Mouse (Mus musculus): ENCODE measurements around the gene Acot3. TPM values are rescaled to one million over a fixed set of nuclear protein-coding genes. Genes with fewer than 3 reads are reported as not detected.

Acot3 gene
- polyA plus RNA-seq, 2 experiments: 2.0 to 3.7 TPM

- TF ChIP-seq CTCF (IDR thresholded peaks at IDR 0.05; ENCODE audit: low read depth) (no peak), EP300 (IDR thresholded peaks at IDR 0.05; ENCODE audit: low read depth) (no peak)
- Histone ChIP-seq H3K27me3 (ENCODE audit: control insufficient read depth, insufficient read depth, low read length) (no peaks in the 10 kb centered on the region), H3K9ac (replicated peaks) (no peak overlapping the region), H3K4me1 (replicated peaks; ENCODE audit: control insufficient read depth in 2 of 2, insufficient read depth in 2 of 2, low read length in 1 of 2) (no peaks in the 10 kb centered on the region), H3K4me2 (ENCODE audit: low read depth) (no peak overlapping the region), H3K36me3 (replicated peaks; ENCODE audit: control insufficient read depth, insufficient read depth, low read depth) (no peaks in the 10 kb centered on the region), H3K27ac (no peak overlapping the region), H3K9me3 (ENCODE audit: control insufficient read depth, low read length) (no peaks in the 10 kb centered on the region), H3K4me3 (ENCODE audit: insufficient read depth in 1 of 2, low read depth in 2 of 2, low read length in 2 of 2) (no peak overlapping the region)
- no peak for ATAC-seq (ENCODE audit: insufficient read depth)
- WGBS (ENCODE audit: insufficient replicate concordance): 18% methylated on average over 1 of the region's 1 CpGs
- DNase-seq (ENCODE audit: low read depth in 3 of 3, low spot score in 3 of 3): no peak
Observed at GRCm38 (mm10) chr12:84107692-84108091, 55.7 kb downstream of the Acot3 start.

GRCm38 (mm10) chr12:84109924-84110323 lies 58.0 kb downstream of the Acot3 start:
- no peak overlapping the region for H3K4me2 ChIP-seq (ENCODE audit: low read depth)
- no peaks in the 10 kb centered on the region for H3K36me3 ChIP-seq (replicated peaks; ENCODE audit: control insufficient read depth, insufficient read depth, low read depth)
- DNase-seq (ENCODE audit: low read depth in 3 of 3, low spot score in 3 of 3) (no peak), ATAC-seq (ENCODE audit: insufficient read depth) (no peak)
- no peak overlapping the region for H3K9ac ChIP-seq (replicated peaks)
- TF ChIP-seq EP300 (IDR thresholded peaks at IDR 0.05; ENCODE audit: low read depth) (no peak), CTCF (IDR thresholded peaks at IDR 0.05; ENCODE audit: low read depth) (no peak)
- WGBS (ENCODE audit: insufficient replicate concordance): 63% methylated on average over 1 of the region's 1 CpGs
- H3K4me3 ChIP-seq (ENCODE audit: insufficient read depth in 1 of 2, low read depth in 2 of 2, low read length in 2 of 2): no peak overlapping the region
- H3K27ac ChIP-seq: no peak overlapping the region
- H3K27me3 ChIP-seq (ENCODE audit: control insufficient read depth, insufficient read depth, low read length): no peaks in the 10 kb centered on the region
- no peaks in the 10 kb centered on the region for H3K9me3 ChIP-seq (ENCODE audit: control insufficient read depth, low read length)
- no peaks in the 10 kb centered on the region; a peak in 1 of 4 replicates for H3K4me1 ChIP-seq (replicated peaks; ENCODE audit: control insufficient read depth in 2 of 2, insufficient read depth in 2 of 2, low read length in 1 of 2)

Other genes with a start within 250 kb of the Acot3 start
- gene Numb, start 130.2 kb upstream of the Acot3 start, polyA plus RNA-seq (2012; rRNA removed): 13.1 and 14.0 TPM in 2 replicates
- gene Numb, start 130.2 kb upstream of the Acot3 start, polyA plus RNA-seq (2014; fragmentation: Nextera tagmentation; extraction: Ambion mirVana): 9.7 and 11.3 TPM in 2 replicates
- 7.8 and 8.1 TPM in 2 replicates for gene Riox1, start 101.5 kb upstream of the Acot3 start, polyA plus RNA-seq (2012; rRNA removed)
- 6.8 and 7.3 TPM in 2 replicates for gene Riox1, start 101.5 kb upstream of the Acot3 start, polyA plus RNA-seq (2014; fragmentation: Nextera tagmentation; extraction: Ambion mirVana)
- not detected in 2 replicates for gene Heatr4, start 67.3 kb upstream of the Acot3 start, polyA plus RNA-seq (2012; rRNA removed)
- gene Heatr4, start 67.3 kb upstream of the Acot3 start, polyA plus RNA-seq (2014; fragmentation: Nextera tagmentation; extraction: Ambion mirVana): not detected in 2 replicates
- gene Acot2, start 64.3 kb upstream of the Acot3 start, polyA plus RNA-seq (2012; rRNA removed): 2.7 and 2.9 TPM in 2 replicates
- 5.5 and 6.0 TPM in 2 replicates for gene Acot2, start 64.3 kb upstream of the Acot3 start, polyA plus RNA-seq (2014; fragmentation: Nextera tagmentation; extraction: Ambion mirVana)
- gene Acot1, start 42.7 kb upstream of the Acot3 start, polyA plus RNA-seq (2012; rRNA removed): 12.8 and 14.7 TPM in 2 replicates
- gene Acot1, start 42.7 kb upstream of the Acot3 start, polyA plus RNA-seq (2014; fragmentation: Nextera tagmentation; extraction: Ambion mirVana): 28.3 and 35.7 TPM in 2 replicates
- 4.8 and 5.0 TPM in 2 replicates for gene Acot4, start 13.8 kb upstream of the Acot3 start, polyA plus RNA-seq (2012; rRNA removed)
- gene Acot4, start 13.8 kb upstream of the Acot3 start, polyA plus RNA-seq (2014; fragmentation: Nextera tagmentation; extraction: Ambion mirVana): 7.9 and 8.4 TPM in 2 replicates
- gene Gm49366, start 13.2 kb upstream of the Acot3 start, polyA plus RNA-seq (2012; rRNA removed): not detected in 2 replicates
- not detected in 2 replicates for gene Gm49366, start 13.2 kb upstream of the Acot3 start, polyA plus RNA-seq (2014; fragmentation: Nextera tagmentation; extraction: Ambion mirVana)
- gene Acot5, start 17.2 kb downstream of the Acot3 start, polyA plus RNA-seq (2012; rRNA removed): not detected in 2 replicates
- gene Acot5, start 17.2 kb downstream of the Acot3 start, polyA plus RNA-seq (2014; fragmentation: Nextera tagmentation; extraction: Ambion mirVana): not detected in 2 replicates
- 0.87 and 1.0 TPM in 2 replicates for gene Acot6, start 48.5 kb downstream of the Acot3 start, polyA plus RNA-seq (2012; rRNA removed)
- 0.48 and 0.77 TPM in 2 replicates for gene Acot6, start 48.5 kb downstream of the Acot3 start, polyA plus RNA-seq (2014; fragmentation: Nextera tagmentation; extraction: Ambion mirVana)
- gene Dnal1, start 62.2 kb downstream of the Acot3 start, polyA plus RNA-seq (2012; rRNA removed): 0.39 and 0.44 TPM in 2 replicates
- 0.04 and 0.15 TPM in 2 replicates for gene Dnal1, start 62.2 kb downstream of the Acot3 start, polyA plus RNA-seq (2014; fragmentation: Nextera tagmentation; extraction: Ambion mirVana)
- gene Pnma1, start 96.3 kb downstream of the Acot3 start, polyA plus RNA-seq (2012; rRNA removed): 0.09 and 0.10 TPM in 2 replicates
- 0.05 and 0.11 TPM in 2 replicates for gene Pnma1, start 96.3 kb downstream of the Acot3 start, polyA plus RNA-seq (2014; fragmentation: Nextera tagmentation; extraction: Ambion mirVana)
- 3.9 and 4.3 TPM in 2 replicates for gene Elmsan1, start 166.7 kb downstream of the Acot3 start, polyA plus RNA-seq (2012; rRNA removed)
- gene Elmsan1, start 166.7 kb downstream of the Acot3 start, polyA plus RNA-seq (2014; fragmentation: Nextera tagmentation; extraction: Ambion mirVana): 4.5 and 5.1 TPM in 2 replicates
- gene Ptgr2, start 233.1 kb downstream of the Acot3 start, polyA plus RNA-seq (2012; rRNA removed): 7.4 and 13.3 TPM in 2 replicates
- 22.9 and 24.1 TPM in 2 replicates for gene Ptgr2, start 233.1 kb downstream of the Acot3 start, polyA plus RNA-seq (2014; fragmentation: Nextera tagmentation; extraction: Ambion mirVana)